Mouse (Mus musculus) left cerebral cortex, adult 2 months (tissue): Measurements from ENCODE around the gene Madcam1. TPM values are rescaled to one million over a fixed set of nuclear protein-coding genes. Genes with fewer than 3 reads are reported as not detected.

Source experiments
- DNase-seq, 2 experiments: peaks; one replicate each; pipeline ENCODE4 v3.0.0; 2021 to 2022; ENCODE audit warnings: low spot score in 2 of 2, mixed read lengths in 1 of 2; ENCODE audit errors: extremely low spot score in 1 of 2
- H3K27ac ChIP-seq: fragments of 200-600 bp; 2 replicates; pipeline ENCODE4 v1.8.1; 2022
- H3K4me3 ChIP-seq: fragments of 200-600 bp; 2 replicates; pipeline ENCODE4 v1.8.1; 2022
- CTCF ChIP-seq: fragments of 200-600 bp; IDR thresholded peaks from 2 replicates; pipeline ENCODE4 v1.8.1; 2022; ENCODE audit warnings: antibody characterized with exemption, mild to moderate bottlenecking, moderate library complexity
- intact Hi-C: fragments of 180-260 bp; cut with DNase I; formaldehyde crosslinking; loops from one replicate; pipeline ENCODE4 v1.15.1; 2025
- total RNA-seq, 2 experiments: library from RNA; stranded (reverse); gene quantifications; 2 replicates each; pipeline ENCODE4 v1.2.3; 2021

The Madcam1 gene
- total RNA-seq, 2 experiments from 2014 or later = not detected

- DNase-seq = peak; percentile 87
- TF ChIP-seq CTCF = peak; percentile 97
- intact Hi-C loops = loop anchor here (1.0 to 10.0 kb wide), 4 partner anchors 12 to 1234 kb away; partner anchors contain the start of gene Ccdc105
Measured at GRCm38 (mm10) chr10:79668771-79669575, 4.6 kb downstream of the Madcam1 start, which contains the start of gene Tpgs1. Tpgs1 (plus strand) TSS chr10:79669369.

GRCm38 (mm10) chr10:79669576-79670057 lies 5.3 kb downstream of the Madcam1 start:
- intact Hi-C loops = loop anchor here (1.0 to 10.0 kb wide), 3 partner anchors 12 to 1235 kb away; partner anchors contain the start of gene Ccdc105
- TF ChIP-seq CTCF = no peak
- H3K27ac ChIP-seq = peak overlapping the region; percentile 99
- peak; percentile 80 for DNase-seq
- H3K4me3 ChIP-seq = peak overlapping the region; percentile 94

More at GRCm38 (mm10) chr10:79668771-79669575, 4.6 kb downstream of the Madcam1 start, which contains the start of gene Tpgs1:
- Histone ChIP-seq H3K27ac (peak within 1 kb of the TSS; percentile 99), H3K4me3 (peak within 1 kb of the TSS; percentile 94)

- TF ChIP-seq CTCF = no peak
- H3K27ac ChIP-seq = peak overlapping the region; percentile 99
- intact Hi-C loops = no loop called here
- DNase-seq = no peak
- H3K4me3 ChIP-seq = peak overlapping the region; percentile 94
Measured at GRCm38 (mm10) chr10:79670071-79670888, 5.9 kb downstream of the Madcam1 start.

- no peak overlapping the region for H3K4me3 ChIP-seq
- DNase-seq = no peak
- no peak overlapping the region for H3K27ac ChIP-seq
- TF ChIP-seq CTCF = no peak
- intact Hi-C loops = no loop called here
Measured at GRCm38 (mm10) chr10:79671396-79672087, 7.2 kb downstream of the Madcam1 start.

GRCm38 (mm10) chr10:79672088-79672455 lies 7.7 kb downstream of the Madcam1 start:
- DNase-seq = no peak
- no peak; the same call in 1 of the 2 replicates for TF ChIP-seq CTCF
- intact Hi-C loops = no loop called here
- Histone ChIP-seq H3K4me3 (no peak overlapping the region), H3K27ac (no peak overlapping the region)

- no peak for DNase-seq
- intact Hi-C loops = no loop called here
- H3K27ac ChIP-seq = no peak overlapping the region
- H3K4me3 ChIP-seq = no peak overlapping the region
- no peak for TF ChIP-seq CTCF
Measured at GRCm38 (mm10) chr10:79673054-79673453, 8.7 kb downstream of the Madcam1 start.

GRCm38 (mm10) chr10:79675346-79676035 lies 11.1 kb downstream of the Madcam1 start:
- no peak for TF ChIP-seq CTCF
- intact Hi-C loops = no loop called here

GRCm38 (mm10) chr10:79680606-79681495 lies 16.5 kb downstream of the Madcam1 start:
- Histone ChIP-seq H3K27ac (peak overlapping the region; percentile 85), H3K4me3 (peak overlapping the region; percentile 47)
- no peak for DNase-seq
- intact Hi-C loops = loop anchor here (1.0 kb wide), 1 partner anchor 12 kb away; the partner anchor contains the start of gene Tpgs1
- no peak for TF ChIP-seq CTCF

More at GRCm38 (mm10) chr10:79675346-79676035, 11.1 kb downstream of the Madcam1 start:
- H3K27ac ChIP-seq = no peak overlapping the region
- no peak overlapping the region for H3K4me3 ChIP-seq
- DNase-seq = no peak

GRCm38 (mm10) chr10:79681591-79682245 lies 17.4 kb downstream of the Madcam1 start, which contains the start of gene Cdc34:
Cdc34 (plus strand) TSS chr10:79682195.
- H3K27ac ChIP-seq = peak within 1 kb of the TSS; percentile 85
- peak; percentile 99 to 100 for DNase-seq
- intact Hi-C loops = loop anchor here (1.0 kb wide), 1 partner anchor 12 kb away; the partner anchor contains the start of gene Tpgs1
- peak; percentile 41 for TF ChIP-seq CTCF
- H3K4me3 ChIP-seq = peak within 1 kb of the TSS; percentile 63
